In the genomic region with DNA sequence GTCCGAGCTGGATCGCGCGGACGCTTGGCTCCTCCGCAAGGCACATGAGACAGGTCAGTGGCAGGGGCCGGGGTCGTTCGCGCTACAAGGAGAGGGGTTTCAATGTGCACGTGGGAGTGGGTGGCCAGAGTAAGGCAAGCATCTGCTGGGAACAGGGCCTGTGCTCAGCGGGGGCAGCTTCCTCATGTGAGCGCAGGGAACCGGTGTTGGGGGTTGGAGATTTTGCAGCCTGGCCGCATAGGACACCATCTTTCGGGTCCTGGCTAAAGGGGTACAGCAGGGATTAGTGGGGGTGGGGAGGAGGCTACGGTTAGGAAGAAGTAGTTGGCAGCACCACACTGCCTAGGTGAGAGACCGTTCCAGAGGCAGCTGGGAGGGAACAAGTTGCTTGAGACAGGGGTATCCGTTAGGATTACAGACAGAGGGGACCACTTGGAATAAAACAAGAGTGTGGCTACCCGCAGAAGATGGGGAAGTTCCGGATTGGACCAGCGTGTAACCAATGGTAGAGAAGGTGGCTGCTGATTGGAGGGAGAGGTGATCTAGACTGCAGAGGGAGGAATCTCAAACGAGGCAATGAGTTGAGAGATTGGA, we compare ENCODE assay signal across 8 mouse cellular contexts. TPM values are rescaled to one million over a fixed set of nuclear protein-coding genes. Genes with fewer than 3 reads are reported as not detected.
DNase-seq lines count a peak whose midpoint lies in the region; ATAC-seq lines count a peak whose summit lies in the region.

No protein-coding gene starts in this region.

- H3K36me3 ChIP-seq in forebrain, embryonic 12.5 days (replicated peaks), result peaks cover 17% of the 10 kb centered on the region; the same call in 1 of the 2 replicates
- peaks cover 8% of the 10 kb centered on the region; the same call in 1 of the 2 replicates for H3K36me3 ChIP-seq in hindbrain, embryonic 12.5 days
- H3K36me3 ChIP-seq in lung, embryonic 16.5 days (ENCODE audit: control insufficient read depth, insufficient read depth, low read length), result no peaks in the 10 kb centered on the region

- peak; percentile 50 to 84 for DNase-seq in adrenal gland, adult (ENCODE audit: inconsistent age in 2 of 2, low spot score in 1 of 2)
- DNase-seq in adrenal gland, adult 8-10 months, result no peak
- DNase-seq in c-Kit-positive CD71-negative TER-119-negative erythroid progenitor cells, embryonic 14.5 days (ENCODE audit: low read depth), result peak; percentile 50
- peak; percentile 42 to 64 for DNase-seq in layer of hippocampus, postnatal 10 days (ENCODE audit: low spot score in 2 of 2)
- DNase-seq in right cerebral cortex, postnatal 10 days (ENCODE audit: low spot score in 2 of 2), result peak; percentile 79 to 88

- peak overlapping the region; percentile 75 for H3K9ac ChIP-seq in forebrain, embryonic 12.5 days
- peak overlapping the region; percentile 62 for H3K9ac ChIP-seq in hindbrain, embryonic 12.5 days
- peak overlapping the region; percentile 77 for H3K9ac ChIP-seq in lung, embryonic 16.5 days (ENCODE audit: low read length)

- under 1% methylated on average over 23 of the region's 23 CpGs for WGBS in forebrain, embryonic 12.5 days
- WGBS in hindbrain, embryonic 12.5 days, result under 1% methylated on average over 23 of the region's 23 CpGs
- WGBS in lung, embryonic 16.5 days, result under 1% methylated on average over 23 of the region's 23 CpGs

- H3K4me2 ChIP-seq in forebrain, embryonic 12.5 days, result peak overlapping the region; percentile 93
- peak overlapping the region; percentile 70 for H3K4me2 ChIP-seq in hindbrain, embryonic 12.5 days (replicated peaks)
- peak overlapping the region; percentile 80 for H3K4me2 ChIP-seq in lung, embryonic 16.5 days (ENCODE audit: low read depth, low read length)

- peak; percentile 82 for ATAC-seq in forebrain, embryonic 12.5 days (ENCODE audit: low FRiP score)
- peak; percentile 75 for ATAC-seq in hindbrain, embryonic 12.5 days (ENCODE audit: low FRiP score)
- ATAC-seq in lung, embryonic 16.5 days (ENCODE audit: low read depth), result peak; percentile 47

- H3K27me3 ChIP-seq in forebrain, embryonic 12.5 days, result 0 out of 2 replicates have a peak, but pooled peaks cover 6% of the 10 kb centered on the region
- H3K27me3 ChIP-seq in hindbrain, embryonic 12.5 days, result peaks cover 5% of the 10 kb centered on the region; the same call in 1 of the 2 replicates
- H3K27me3 ChIP-seq in lung, embryonic 16.5 days (ENCODE audit: control insufficient read depth, insufficient read depth, low read depth, low read length), result no peaks in the 10 kb centered on the region

- peaks cover 10% of the 10 kb centered on the region for H3K4me1 ChIP-seq in forebrain, embryonic 12.5 days
- H3K4me1 ChIP-seq in hindbrain, embryonic 12.5 days, result peaks cover 9% of the 10 kb centered on the region
- peaks cover 8% of the 10 kb centered on the region for H3K4me1 ChIP-seq in lung, embryonic 16.5 days (replicated peaks; ENCODE audit: control insufficient read depth, insufficient read depth, low read length)

- no peaks in the 10 kb centered on the region for H3K9me3 ChIP-seq in forebrain, embryonic 12.5 days
- H3K9me3 ChIP-seq in hindbrain, embryonic 12.5 days (replicated peaks), result no peaks in the 10 kb centered on the region
- no peaks in the 10 kb centered on the region for H3K9me3 ChIP-seq in lung, embryonic 16.5 days (ENCODE audit: control insufficient read depth, low read length)

- peak overlapping the region; percentile 69 for H3K27ac ChIP-seq in forebrain, embryonic 12.5 days
- peak overlapping the region; percentile 24; the same call in 1 of the 2 replicates for H3K27ac ChIP-seq in hindbrain, embryonic 12.5 days
- no peak overlapping the region for H3K27ac ChIP-seq in lung, embryonic 16.5 days (ENCODE audit: low read length)

- peak overlapping the region; percentile 83 for H3K4me3 ChIP-seq in forebrain, embryonic 12.5 days (replicated peaks)
- peak overlapping the region; percentile 83 for H3K4me3 ChIP-seq in hindbrain, embryonic 12.5 days
- H3K4me3 ChIP-seq in lung, embryonic 16.5 days (ENCODE audit: low read length), result peak overlapping the region; percentile 82

RNA-seq across cellular contexts. Expression of gene Tmem160, which starts 0.6 kb away (rescaled TPM):
- 10 to 100 TPM; 55.2 to 93.9 (median 72.1) TPM for total RNA-seq in adrenal gland, adult 8-10 months (2022)
- 42.4 and 53.1 TPM in 2 replicates for polyA plus RNA-seq in forebrain, embryonic 12.5 days (2016; fragmentation: Nextera tagmentation; extraction: Ambion mirVana)
- 52.6 and 55.9 TPM in 2 replicates for polyA plus RNA-seq in hindbrain, embryonic 12.5 days (2016; fragmentation: Nextera tagmentation; extraction: Ambion mirVana)
- 100 to 1,000 TPM in 1 of 2 experiments, 10 to 100 TPM in 1; 86.4 to 103 TPM for total RNA-seq in layer of hippocampus, postnatal 10 days (2021)
- polyA plus RNA-seq in lung, embryonic 16.5 days (2015; fragmentation: Nextera tagmentation; extraction: Ambion mirVana), result 34.8 and 39.1 TPM in 2 replicates

RNA-seq across cellular contexts. Expression of gene Npas1, which starts 24.3 kb away (rescaled TPM):
- total RNA-seq in adrenal gland, adult 8-10 months (2022), result under 1 TPM in 1 of 4 experiments, not detected in 3; 0.48 TPM
- 1.8 and 2.0 TPM in 2 replicates for polyA plus RNA-seq in forebrain, embryonic 12.5 days (2016; fragmentation: Nextera tagmentation; extraction: Ambion mirVana)
- 1.2 and 1.7 TPM in 2 replicates for polyA plus RNA-seq in hindbrain, embryonic 12.5 days (2016; fragmentation: Nextera tagmentation; extraction: Ambion mirVana)
- total RNA-seq in layer of hippocampus, postnatal 10 days (2021), result 10 to 100 TPM; 20.8 to 23.8 TPM
- polyA plus RNA-seq in lung, embryonic 16.5 days (2015; fragmentation: Nextera tagmentation; extraction: Ambion mirVana), result 0.38 and 0.39 TPM in 2 replicates

RNA-seq across cellular contexts. Expression of gene Zc3h4, which starts 52.5 kb away (rescaled TPM):
- total RNA-seq in adrenal gland, adult 8-10 months (2022), result 10 to 100 TPM; 43.4 to 47.5 (median 46.2) TPM
- polyA plus RNA-seq in forebrain, embryonic 12.5 days (2016; fragmentation: Nextera tagmentation; extraction: Ambion mirVana), result 25.5 and 27.0 TPM in 2 replicates
- 26.4 and 30.0 TPM in 2 replicates for polyA plus RNA-seq in hindbrain, embryonic 12.5 days (2016; fragmentation: Nextera tagmentation; extraction: Ambion mirVana)
- 10 to 100 TPM; 46.4 to 52.8 TPM for total RNA-seq in layer of hippocampus, postnatal 10 days (2021)
- polyA plus RNA-seq in lung, embryonic 16.5 days (2015; fragmentation: Nextera tagmentation; extraction: Ambion mirVana), result 13.1 and 13.2 TPM in 2 replicates
